Mouse (Mus musculus) activated CD4-positive, CD25-positive, alpha-beta regulatory T cell, adult 4 months (primary cell): ENCODE measurements around the gene Nceh1. TPM values are rescaled to one million over a fixed set of nuclear protein-coding genes. Genes with fewer than 3 reads are reported as not detected.

ENCODE experiments used
- ATAC-seq: one replicate; pipeline ENCODE4 v1.8.0; 2017
- polyA plus RNA-seq, 2 experiments: library from polyadenylated mRNA; unstranded; fragments of 100-300 nt; shearing (Covaris generic); gene quantifications; one replicate each; pipeline ENCODE4 v1.2.1; 2017

Nceh1 gene
- polyA plus RNA-seq, 2 experiments from 2014 or later = 21.1 to 21.5 TPM

GRCm38 (mm10) chr3:27285072-27285471, 102.3 kb downstream of the Nceh1 start:
- peak; percentile 69 for ATAC-seq

GRCm38 (mm10) chr3:27288301-27288700, 105.5 kb downstream of the Nceh1 start:
- no peak for ATAC-seq

- no peak for ATAC-seq
These were observed 106.1 kb downstream of the Nceh1 start for GRCm38 (mm10) chr3:27288909-27289308.

- no peak for ATAC-seq
These were observed 107.5 kb downstream of the Nceh1 start for GRCm38 (mm10) chr3:27290285-27290684.

GRCm38 (mm10) chr3:27290945-27291344, 108.2 kb downstream of the Nceh1 start:
- peak; percentile 83 for ATAC-seq

GRCm38 (mm10) chr3:27291411-27291810, 108.6 kb downstream of the Nceh1 start:
- peak; percentile 67 for ATAC-seq

GRCm38 (mm10) chr3:27293645-27294385, 111.0 kb downstream of the Nceh1 start:
- no peak for ATAC-seq

- ATAC-seq = no peak
These were observed 117.7 kb downstream of the Nceh1 start for GRCm38 (mm10) chr3:27300451-27300850.

- no peak for ATAC-seq
These were observed 119.7 kb downstream of the Nceh1 start for GRCm38 (mm10) chr3:27302339-27303022.

- ATAC-seq = no peak
These were observed 124.0 kb downstream of the Nceh1 start for GRCm38 (mm10) chr3:27306815-27307214.

- ATAC-seq = no peak
These were observed 128.2 kb downstream of the Nceh1 start for GRCm38 (mm10) chr3:27310973-27311372.

- no peak for ATAC-seq
These were observed 128.7 kb downstream of the Nceh1 start for GRCm38 (mm10) chr3:27311475-27311874.

GRCm38 (mm10) chr3:27314506-27315164, 131.9 kb downstream of the Nceh1 start:
- peak; percentile 19 for ATAC-seq

- peak; percentile 95 for ATAC-seq
These were observed 134.0 kb downstream of the Nceh1 start, which contains the start of gene Tnfsf10 for GRCm38 (mm10) chr3:27316559-27317287. Gene Tnfsf10 (plus strand): TSS chr3:27317028.

- ATAC-seq = no peak
These were observed 134.7 kb downstream of the Nceh1 start for GRCm38 (mm10) chr3:27317288-27318024.

GRCm38 (mm10) chr3:27319650-27320049, 136.9 kb downstream of the Nceh1 start:
- ATAC-seq = no peak

- no peak for ATAC-seq
These were observed 138.1 kb downstream of the Nceh1 start for GRCm38 (mm10) chr3:27320613-27321495.

GRCm38 (mm10) chr3:27322591-27322990, 139.8 kb downstream of the Nceh1 start:
- ATAC-seq = peak; percentile 67

GRCm38 (mm10) chr3:27323551-27323950, 140.8 kb downstream of the Nceh1 start:
- no peak for ATAC-seq

GRCm38 (mm10) chr3:27326633-27327191, 143.9 kb downstream of the Nceh1 start:
- ATAC-seq = peak; percentile 7

GRCm38 (mm10) chr3:27330706-27331105, 147.9 kb downstream of the Nceh1 start:
- peak; percentile 76 for ATAC-seq
